Mouse (Mus musculus) midbrain, embryonic 13.5 days (tissue): Measurements from ENCODE around the gene Aip. TPM values are rescaled to one million over a fixed set of nuclear protein-coding genes. Genes with fewer than 3 reads are reported as not detected.
"Not testable (repeated sequence)": the region's sequence is repeated elsewhere in the genome, so short reads cannot be mapped to it uniquely, and the experiment has no call there.

Experiments
- ATAC-seq: fragments of 200-750 bp; cut with Nextera tagmentation; 2 replicates; pipeline ENCODE4 v1.8.0; 2017; ENCODE audit warnings: mild to moderate bottlenecking, moderate TSS enrichment, moderate library complexity
- H3K27ac ChIP-seq: fragments of 300-500 bp; sonication (generic); 2 replicates; pipeline ENCODE4 v1.5.1; 2015; ENCODE audit warnings: inconsistent platforms, mild to moderate bottlenecking, moderate library complexity
- H3K27me3 ChIP-seq: fragments of 300-500 bp; sonication (generic); 2 replicates; pipeline ENCODE4 v1.6.1; 2015; ENCODE audit warnings: mild to moderate bottlenecking, inconsistent platforms
- H3K36me3 ChIP-seq: fragments of 300-500 bp; sonication (generic); 2 replicates; pipeline ENCODE4 v1.6.1; 2015; ENCODE audit warnings: mild to moderate bottlenecking, inconsistent platforms
- H3K4me1 ChIP-seq: fragments of 300-500 bp; sonication (generic); replicated peaks from 2 replicates; pipeline ENCODE4 v1.6.1; 2015; ENCODE audit warnings: inconsistent platforms
- H3K4me2 ChIP-seq: fragments of 300-500 bp; sonication (generic); replicated peaks from 2 replicates; pipeline ENCODE4 v1.6.1; 2015; ENCODE audit warnings: moderate library complexity, mild to moderate bottlenecking, inconsistent platforms
- H3K4me3 ChIP-seq: fragments of 300-500 bp; sonication (generic); replicated peaks from 2 replicates; pipeline ENCODE4 v1.5.1; 2015; ENCODE audit warnings: mild to moderate bottlenecking, inconsistent platforms
- H3K9ac ChIP-seq: fragments of 300-500 bp; sonication (generic); replicated peaks from 2 replicates; pipeline ENCODE4 v1.6.1; 2015; ENCODE audit warnings: mild to moderate bottlenecking, inconsistent platforms
- H3K9me3 ChIP-seq: fragments of 300-500 bp; sonication (generic); 2 replicates; pipeline ENCODE4 v1.6.1; 2016; ENCODE audit warnings: mild to moderate bottlenecking, inconsistent platforms
- WGBS: fragments of 180-500 bp; shearing (Covaris S2); methylation state at CpG from one replicate; pipeline ENCODE4 v1.1.7; 2015; 5-methylcytosine and 5-hydroxymethylcytosine counted together
- polyA plus RNA-seq: library from polyadenylated mRNA; unstranded; fragments of >200 nt; fragmentation: Nextera tagmentation; extraction: Ambion mirVana; gene quantifications from 2 replicates; pipeline ENCODE4 v1.2.1, GENCODE M21; 2015

Aip gene
- polyA plus RNA-seq, 1 experiment from 2014 or later: 79.8 TPM

DNA sequence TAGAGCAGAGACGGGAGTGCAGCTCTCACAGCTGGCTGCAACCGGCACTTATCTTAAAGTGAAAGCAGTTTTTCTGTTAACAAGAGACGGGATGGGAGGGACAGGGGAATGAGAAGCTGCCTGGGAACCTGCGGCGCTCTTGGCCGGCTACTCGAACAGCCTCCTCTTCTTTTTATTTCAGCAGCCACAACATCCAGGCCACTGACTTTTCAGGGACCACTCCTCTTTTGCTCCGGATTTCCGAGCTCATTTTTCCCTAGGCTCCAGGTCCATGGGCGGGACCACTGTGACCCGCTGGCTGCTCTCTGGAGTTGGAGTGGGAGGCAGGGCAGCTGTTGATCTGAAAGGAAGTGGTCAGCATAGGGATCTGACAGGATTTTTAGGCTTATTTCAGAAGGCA is 61.2 kb downstream of the Aip start:
- not testable (repeated sequence) for H3K27me3 ChIP-seq, H3K4me1 ChIP-seq, H3K9me3 ChIP-seq, H3K9ac ChIP-seq, H3K4me3 ChIP-seq, H3K4me2 ChIP-seq, H3K36me3 ChIP-seq, ATAC-seq, H3K27ac ChIP-seq
- 36% methylated on average over 5 of the region's 11 CpGs for WGBS

Other genes with a start within 250 kb of the Aip start
- gene Tcirg1, start 218.7 kb downstream of the Aip start, polyA plus RNA-seq: 7.4 and 10.9 TPM in 2 replicates
- 232 TPM in 2 replicates for gene Ndufs8, start 213.1 kb downstream of the Aip start, polyA plus RNA-seq
- 0.80 and 1.1 TPM in 2 replicates for gene Aldh3b1, start 196.1 kb downstream of the Aip start, polyA plus RNA-seq
- 5.6 and 8.1 TPM in 2 replicates for gene Unc93b1, start 190.7 kb downstream of the Aip start, polyA plus RNA-seq
- gene Aldh3b3, start 167.2 kb downstream of the Aip start, polyA plus RNA-seq: not detected in 2 replicates
- 0.09 and 0.18 TPM in 2 replicates for gene Aldh3b2, start 153.5 kb downstream of the Aip start, polyA plus RNA-seq
- 1.2 and 1.5 TPM in 2 replicates for gene Acy3, start 139.3 kb downstream of the Aip start, polyA plus RNA-seq
- gene Tbx10, start 133.1 kb downstream of the Aip start, polyA plus RNA-seq: not detected in 2 replicates
- 25.2 and 26.4 TPM in 2 replicates for gene Nudt8, start 125.3 kb downstream of the Aip start, polyA plus RNA-seq
- 4.9 and 5.5 TPM in 2 replicates for gene Gm49405, start 125.2 kb downstream of the Aip start, polyA plus RNA-seq
- gene Doc2g, start 122.5 kb downstream of the Aip start, polyA plus RNA-seq: 5.1 and 7.8 TPM in 2 replicates
- 203 and 210 TPM in 2 replicates for gene Ndufv1, start 113.1 kb downstream of the Aip start, polyA plus RNA-seq
- gene Gstp1, start 87.9 kb downstream of the Aip start, polyA plus RNA-seq: 372 and 375 TPM in 2 replicates
- gene Gstp2, start 79.8 kb downstream of the Aip start, polyA plus RNA-seq: 1.3 and 3.9 TPM in 2 replicates
- gene Gstp3, start 66.3 kb downstream of the Aip start, polyA plus RNA-seq: not detected in 2 replicates
- gene Cabp2, start 44.3 kb downstream of the Aip start, polyA plus RNA-seq: not detected in 2 replicates
- 78.7 and 82.1 TPM in 2 replicates for gene Cdk2ap2, start 28.7 kb downstream of the Aip start, polyA plus RNA-seq
- gene Pitpnm1, start 25.9 kb downstream of the Aip start, polyA plus RNA-seq: 45.0 and 45.9 TPM in 2 replicates
- gene Gpr152, start 13.9 kb upstream of the Aip start, polyA plus RNA-seq: 0.05 and 0.08 TPM in 2 replicates
- 0.19 and 0.34 TPM in 2 replicates for gene Cabp4, start 18.2 kb upstream of the Aip start, polyA plus RNA-seq
- gene Coro1b, start 22.8 kb upstream of the Aip start, polyA plus RNA-seq: 121 and 127 TPM in 2 replicates
- gene Ptprcap, start 27.7 kb upstream of the Aip start, polyA plus RNA-seq: 0.24 and 0.50 TPM in 2 replicates
- 60.5 and 62.9 TPM in 2 replicates for gene Rps6kb2, start 37.5 kb upstream of the Aip start, polyA plus RNA-seq
- gene Carns1, start 49.6 kb upstream of the Aip start, polyA plus RNA-seq: 4.2 and 4.8 TPM in 2 replicates
- 0.78 and 0.93 TPM in 2 replicates for gene Tbc1d10c, start 65.4 kb upstream of the Aip start, polyA plus RNA-seq
- 636 and 651 TPM in 2 replicates for gene Ppp1ca, start 66.2 kb upstream of the Aip start, polyA plus RNA-seq
- 24.9 and 26.3 TPM in 2 replicates for gene Rad9a, start 75.8 kb upstream of the Aip start, polyA plus RNA-seq
- gene Clcf1, start 88.4 kb upstream of the Aip start, polyA plus RNA-seq: 0.64 and 0.70 TPM in 2 replicates
- gene AC109138.7, start 88.5 kb upstream of the Aip start, polyA plus RNA-seq: not detected in 2 replicates
- 14.5 and 15.3 TPM in 2 replicates for gene Pold4, start 106.0 kb upstream of the Aip start, polyA plus RNA-seq
- gene Ssh3, start 143.3 kb upstream of the Aip start, polyA plus RNA-seq: 6.0 and 8.7 TPM in 2 replicates
- gene Ankrd13d, start 157.3 kb upstream of the Aip start, polyA plus RNA-seq: 23.4 and 27.8 TPM in 2 replicates
- 18.0 and 20.9 TPM in 2 replicates for gene Grk2, start 180.4 kb upstream of the Aip start, polyA plus RNA-seq